Mouse (Mus musculus) forebrain, embryonic 16.5 days (tissue): ENCODE data around the gene Gfod1. TPM values are rescaled to one million over a fixed set of nuclear protein-coding genes. Genes with fewer than 3 reads are reported as not detected.

Experiments used
- ATAC-seq: fragments of 200-750 bp; cut with Nextera tagmentation; 2 replicates; pipeline ENCODE4 v1.8.0; 2017; ENCODE audit warnings: mild to moderate bottlenecking, moderate library complexity
- H3K27ac ChIP-seq: fragments of 300-500 bp; sonication (generic); 2 replicates; pipeline ENCODE4 v1.5.1; 2014; ENCODE audit warnings: low read length, control low read depth
- H3K27me3 ChIP-seq: fragments of 300-500 bp; sonication (generic); replicated peaks from 2 replicates; pipeline ENCODE4 v1.6.1; 2014; ENCODE audit warnings: low read length; ENCODE audit not compliant: control insufficient read depth, insufficient read depth
- H3K36me3 ChIP-seq: fragments of 300-500 bp; sonication (generic); 2 replicates; pipeline ENCODE4 v1.6.1; 2014; ENCODE audit not compliant: control insufficient read depth, insufficient read depth
- H3K4me1 ChIP-seq: fragments of 300-500 bp; sonication (generic); replicated peaks from 2 replicates; pipeline ENCODE4 v1.6.1; 2014; ENCODE audit warnings: low read length; ENCODE audit not compliant: control insufficient read depth, insufficient read depth
- H3K4me2 ChIP-seq: fragments of 300-500 bp; sonication (generic); 2 replicates; pipeline ENCODE4 v1.6.1; 2014; ENCODE audit warnings: mild to moderate bottlenecking, low read length, control low read depth
- H3K4me3 ChIP-seq: fragments of 300-500 bp; sonication (generic); replicated peaks from 2 replicates; pipeline ENCODE4 v1.5.1; 2014; ENCODE audit warnings: mild to moderate bottlenecking, low read length, control low read depth
- H3K9ac ChIP-seq: fragments of 300-500 bp; sonication (generic); replicated peaks from 2 replicates; pipeline ENCODE4 v1.6.1; 2014; ENCODE audit warnings: low read depth, low read length, control low read depth
- H3K9me3 ChIP-seq: fragments of 300-500 bp; sonication (generic); 2 replicates; pipeline ENCODE4 v1.6.1; 2016; ENCODE audit warnings: low read length; ENCODE audit not compliant: control insufficient read depth
- WGBS: fragments of 180-500 bp; shearing (Covaris S2); extraction: QIAGEN DNeasy Blood & Tissue Kit; methylation state at CpG from one replicate; pipeline ENCODE4 v1.1.7; 2014; 5-methylcytosine and 5-hydroxymethylcytosine counted together
- polyA plus RNA-seq: library from polyadenylated mRNA; unstranded; fragments of >200 nt; fragmentation: Nextera tagmentation; extraction: Ambion mirVana; gene quantifications from 2 replicates; pipeline ENCODE4 v1.2.1, GENCODE M21; 2015

Gfod1 gene
- polyA plus RNA-seq, 1 experiment from 2014 or later: 2.3 TPM

- Histone ChIP-seq H3K4me2 (no peak overlapping the region), H3K9me3 (no peaks in the 10 kb centered on the region), H3K36me3 (no peaks in the 10 kb centered on the region), H3K9ac (no peak overlapping the region), H3K4me3 (no peak overlapping the region), H3K27ac (no peak overlapping the region), H3K4me1 (0 out of 2 replicates have a peak, but pooled peaks cover 2% of the 10 kb centered on the region), H3K27me3 (no peaks in the 10 kb centered on the region)
- 79% methylated on average over 3 of the region's 3 CpGs for WGBS
- ATAC-seq: no peak
These were observed 42.7 kb downstream of the Gfod1 start for GRCm38 (mm10) chr13:43261287-43261686.

- H3K4me1 ChIP-seq: 0 out of 2 replicates have a peak, but pooled peaks cover 2% of the 10 kb centered on the region
- ATAC-seq: no peak
- no peak overlapping the region for H3K4me2 ChIP-seq
- no peaks in the 10 kb centered on the region for H3K36me3 ChIP-seq
- no peaks in the 10 kb centered on the region for H3K27me3 ChIP-seq
- H3K27ac ChIP-seq: no peak overlapping the region
- WGBS: 84% methylated on average over 6 of the region's 6 CpGs
- H3K9ac ChIP-seq: no peak overlapping the region
- no peaks in the 10 kb centered on the region for H3K9me3 ChIP-seq
- H3K4me3 ChIP-seq: no peak overlapping the region
These were observed 43.2 kb downstream of the Gfod1 start for GRCm38 (mm10) chr13:43260731-43261130.

GRCm38 (mm10) chr13:43256447-43256846, 47.5 kb downstream of the Gfod1 start:
- Histone ChIP-seq H3K27me3 (no peaks in the 10 kb centered on the region), H3K4me3 (no peak overlapping the region), H3K36me3 (no peaks in the 10 kb centered on the region), H3K9me3 (no peaks in the 10 kb centered on the region), H3K27ac (no peak overlapping the region), H3K4me1 (no peaks in the 10 kb centered on the region), H3K4me2 (no peak overlapping the region), H3K9ac (no peak overlapping the region)
- ATAC-seq: no peak
- 90% methylated on average over 2 of the region's 2 CpGs for WGBS

- 42% methylated on average over 5 of the region's 5 CpGs for WGBS
- no peak overlapping the region for H3K9ac ChIP-seq
- H3K4me1 ChIP-seq: no peaks in the 10 kb centered on the region
- no peak for ATAC-seq
- no peaks in the 10 kb centered on the region for H3K36me3 ChIP-seq
- no peaks in the 10 kb centered on the region for H3K27me3 ChIP-seq
- H3K4me2 ChIP-seq: no peak overlapping the region
- H3K9me3 ChIP-seq: no peaks in the 10 kb centered on the region
- no peak overlapping the region for H3K4me3 ChIP-seq
- no peak overlapping the region for H3K27ac ChIP-seq
These were observed 50.4 kb downstream of the Gfod1 start for GRCm38 (mm10) chr13:43253526-43253925.

- Histone ChIP-seq H3K4me3 (no peak overlapping the region), H3K4me2 (no peak overlapping the region), H3K27ac (no peak overlapping the region), H3K9me3 (no peaks in the 10 kb centered on the region), H3K9ac (no peak overlapping the region), H3K4me1 (no peaks in the 10 kb centered on the region), H3K36me3 (no peaks in the 10 kb centered on the region), H3K27me3 (no peaks in the 10 kb centered on the region)
- 89% methylated on average over 8 of the region's 8 CpGs for WGBS
- ATAC-seq: no peak
These were observed 51.7 kb downstream of the Gfod1 start for GRCm38 (mm10) chr13:43252105-43252790.

GRCm38 (mm10) chr13:43251391-43251790, 52.6 kb downstream of the Gfod1 start:
- Histone ChIP-seq H3K9ac (no peak overlapping the region), H3K27me3 (no peaks in the 10 kb centered on the region), H3K4me3 (no peak overlapping the region), H3K36me3 (no peaks in the 10 kb centered on the region), H3K4me1 (no peaks in the 10 kb centered on the region), H3K27ac (no peak overlapping the region), H3K4me2 (no peak overlapping the region), H3K9me3 (no peaks in the 10 kb centered on the region)
- 38% methylated on average over 12 of the region's 12 CpGs for WGBS
- no peak for ATAC-seq

GRCm38 (mm10) chr13:43250653-43251052, 53.3 kb downstream of the Gfod1 start:
- Histone ChIP-seq H3K4me3 (no peak overlapping the region), H3K27me3 (no peaks in the 10 kb centered on the region), H3K4me2 (no peak overlapping the region), H3K4me1 (no peaks in the 10 kb centered on the region), H3K36me3 (no peaks in the 10 kb centered on the region), H3K9me3 (no peaks in the 10 kb centered on the region), H3K27ac (no peak overlapping the region), H3K9ac (no peak overlapping the region)
- 93% methylated on average over 6 of the region's 6 CpGs for WGBS
- ATAC-seq: no peak

- Histone ChIP-seq H3K4me3 (no peak overlapping the region), H3K9me3 (no peaks in the 10 kb centered on the region), H3K9ac (no peak overlapping the region), H3K27me3 (no peaks in the 10 kb centered on the region), H3K36me3 (no peaks in the 10 kb centered on the region), H3K27ac (no peak overlapping the region), H3K4me2 (no peak overlapping the region), H3K4me1 (no peaks in the 10 kb centered on the region)
- ATAC-seq: no peak
- 89% methylated on average over 9 of the region's 9 CpGs for WGBS
These were observed 53.9 kb downstream of the Gfod1 start for GRCm38 (mm10) chr13:43250106-43250505.

GRCm38 (mm10) chr13:43248381-43248780, 55.6 kb downstream of the Gfod1 start:
- H3K27me3 ChIP-seq: no peaks in the 10 kb centered on the region
- no peak overlapping the region for H3K4me3 ChIP-seq
- H3K27ac ChIP-seq: no peak overlapping the region
- H3K4me1 ChIP-seq: no peaks in the 10 kb centered on the region
- no peak overlapping the region for H3K9ac ChIP-seq
- WGBS: 94% methylated on average over 6 of the region's 6 CpGs
- ATAC-seq: no peak
- no peak overlapping the region for H3K4me2 ChIP-seq
- H3K36me3 ChIP-seq: no peaks in the 10 kb centered on the region
- no peaks in the 10 kb centered on the region for H3K9me3 ChIP-seq

- Histone ChIP-seq H3K4me2 (no peak overlapping the region), H3K27me3 (no peaks in the 10 kb centered on the region), H3K4me3 (no peak overlapping the region), H3K27ac (no peak overlapping the region), H3K36me3 (no peaks in the 10 kb centered on the region), H3K9ac (no peak overlapping the region), H3K9me3 (no peaks in the 10 kb centered on the region), H3K4me1 (peaks cover under 1% of the 10 kb centered on the region; the same call in 1 of the 2 replicates)
- 93% methylated on average over 4 of the region's 4 CpGs for WGBS
- no peak for ATAC-seq
These were observed 57.1 kb downstream of the Gfod1 start for GRCm38 (mm10) chr13:43246876-43247275.
